Mouse (Mus musculus): ENCODE data around the gene Maff.

DNA sequence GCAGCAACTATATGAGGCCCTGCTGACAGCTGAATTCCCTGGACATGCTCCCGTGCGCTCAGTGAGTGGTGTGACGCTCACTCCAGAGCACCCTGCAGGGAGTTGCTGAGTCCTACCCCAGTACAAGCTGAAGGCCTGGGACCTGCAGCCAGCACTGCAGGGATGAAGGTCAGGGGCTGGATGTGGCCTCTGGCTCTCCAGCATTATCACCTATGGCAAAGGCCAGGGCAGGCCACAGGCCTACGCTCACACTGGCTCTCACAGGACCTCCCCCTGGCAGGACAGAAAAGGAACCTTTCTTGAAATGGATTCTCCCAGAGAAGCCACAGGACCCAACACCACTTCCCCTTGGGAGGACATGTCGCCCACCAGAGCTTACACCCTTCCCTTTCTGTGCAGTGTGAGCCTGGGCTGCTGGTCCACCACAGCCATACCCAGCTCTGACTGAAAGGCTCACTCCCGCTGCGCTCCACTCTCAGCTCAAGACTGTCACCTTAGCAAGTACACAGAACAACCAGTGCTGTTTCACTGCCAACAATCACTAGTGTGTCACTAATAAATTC is 23.9 kb downstream of the Maff start:
- TF ChIP-seq CTCF (IDR thresholded peaks at IDR 0.05; ENCODE audit: low read depth), result no peak
- TF ChIP-seq EP300 (IDR thresholded peaks at IDR 0.05; ENCODE audit: low read depth), result no peak
